Mouse (Mus musculus): ENCODE results near the gene Chmp2a.

Chmp2a gene

DNA sequence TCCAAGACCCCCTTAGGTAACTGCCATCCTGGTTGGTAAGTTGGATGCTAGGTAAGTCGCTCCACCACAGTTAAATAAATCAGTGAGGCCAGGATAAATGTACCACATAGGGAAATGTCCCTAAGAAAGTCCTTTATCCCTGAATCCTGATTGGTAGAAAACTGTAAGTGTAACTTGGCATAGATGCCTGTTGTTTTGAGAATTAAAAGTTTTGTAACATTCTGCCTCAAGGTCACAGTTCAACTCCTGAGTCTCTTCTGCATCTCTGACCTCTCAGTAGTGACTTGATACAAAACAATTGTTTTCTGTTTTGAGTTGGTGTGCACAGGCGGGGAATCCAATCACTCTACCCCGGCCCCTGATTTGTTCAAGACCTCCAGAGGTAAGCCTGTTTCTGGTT, 35.8 kb downstream of the Chmp2a start, which contains the start of gene Trim28:
Gene Trim28 (plus strand): TSS at position 264 of the 400 bp plus-strand sequence.
- DNase-seq, result no peak

DNA sequence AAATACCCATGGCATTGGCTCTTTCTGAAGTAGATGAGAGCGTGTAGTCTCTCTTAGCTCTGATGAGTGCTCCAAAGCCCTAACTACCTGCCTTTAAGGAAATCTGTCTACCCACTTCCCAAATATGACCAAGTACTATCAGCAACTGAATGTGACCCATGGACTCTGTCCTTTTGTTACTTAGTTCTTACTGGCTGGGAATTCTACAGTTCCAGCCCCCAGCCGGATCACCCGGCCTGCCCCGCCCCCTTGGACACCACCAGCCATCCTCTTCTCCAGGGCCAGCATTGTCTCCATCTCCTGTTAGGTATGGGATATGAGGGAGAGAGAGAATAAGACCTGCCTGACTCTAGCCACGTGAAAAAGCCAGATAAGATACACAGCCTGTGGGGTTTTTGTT, 36.6 kb downstream of the Chmp2a start, which contains the start of gene Slc27a5:
Gene Slc27a5 (minus strand): TSS at position 140 of the 400 bp plus-strand sequence.
- no peak for DNase-seq

DNA sequence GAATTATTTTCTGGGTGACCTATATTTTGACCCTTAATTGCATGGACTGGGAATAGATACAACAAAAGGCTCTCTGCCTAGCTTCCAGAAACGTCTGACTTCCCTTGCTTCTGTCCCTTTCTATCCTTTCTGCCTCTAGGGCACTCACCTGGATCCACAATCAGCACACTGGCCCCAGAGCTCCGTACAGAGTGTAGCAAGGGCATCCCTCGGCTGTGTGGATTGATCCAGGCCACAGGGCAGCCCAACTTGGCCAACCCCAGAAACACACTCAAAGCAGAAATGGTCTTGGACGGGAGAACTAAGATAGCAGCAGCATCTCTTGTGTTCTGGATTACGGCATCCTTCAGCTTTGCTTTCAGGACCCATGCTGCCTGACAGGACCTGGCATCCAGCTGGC, 37.4 kb downstream of the Chmp2a start:
- DNase-seq, result no peak

DNA sequence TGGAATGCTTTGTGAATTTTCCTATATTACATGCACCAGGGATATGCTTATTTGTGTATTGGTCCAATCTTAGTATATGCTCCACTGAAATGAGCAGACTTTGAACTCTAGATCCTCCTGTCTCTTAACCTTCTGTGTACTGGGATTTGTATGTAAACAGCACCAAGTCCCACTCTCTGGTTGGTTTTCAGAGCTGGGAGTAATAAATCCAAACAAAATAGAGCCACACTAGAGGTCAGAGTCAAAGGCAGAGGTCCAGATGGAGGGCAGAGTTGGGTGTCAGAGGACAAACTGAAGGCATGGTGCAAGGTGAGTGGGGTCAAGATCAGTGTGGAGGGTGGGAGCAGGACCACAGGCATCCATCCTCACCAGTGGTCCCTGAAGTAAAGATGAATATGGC, 38.7 kb downstream of the Chmp2a start:
- no peak for DNase-seq

DNA sequence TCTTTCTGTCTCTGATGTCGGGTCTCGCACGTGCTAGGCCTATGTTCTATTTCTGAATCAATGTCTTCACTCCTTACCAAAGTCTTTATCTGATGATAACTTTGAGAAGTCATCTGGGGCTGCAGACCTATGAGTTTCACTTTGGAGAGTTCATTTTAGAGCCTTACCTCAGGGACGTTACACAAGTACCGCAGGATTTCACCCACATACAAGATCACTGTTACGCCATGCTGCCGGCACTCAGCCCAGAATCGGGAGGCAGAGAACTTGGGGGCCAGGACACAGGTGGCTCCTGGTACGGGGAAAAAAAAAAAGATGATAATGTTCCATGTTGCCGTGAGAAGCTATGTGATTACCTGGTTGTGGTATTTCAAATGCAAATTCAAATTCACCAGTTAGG, 41.5 kb downstream of the Chmp2a start:
- DNase-seq, result no peak

DNA sequence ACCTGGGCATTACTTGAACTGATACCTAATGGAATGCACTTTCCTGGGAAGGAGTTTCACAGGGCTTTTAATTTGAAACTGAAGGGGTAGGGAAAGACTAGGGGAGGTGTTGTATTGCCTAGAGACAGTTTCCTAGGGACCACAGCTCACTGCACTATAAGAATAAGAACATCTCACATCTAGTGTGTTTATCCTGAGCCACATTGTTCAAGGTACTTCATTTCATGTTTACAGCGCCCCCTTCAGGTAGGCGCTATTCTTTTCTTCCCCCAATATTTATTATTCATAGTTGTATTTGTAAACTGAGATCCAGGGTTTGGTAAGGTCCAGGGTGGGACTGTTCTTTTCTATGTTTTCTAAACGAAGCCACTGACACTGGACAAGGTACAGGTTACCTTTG, 42.4 kb downstream of the Chmp2a start:
- peak in 1 of 2 experiments; percentile 38 for DNase-seq

DNA sequence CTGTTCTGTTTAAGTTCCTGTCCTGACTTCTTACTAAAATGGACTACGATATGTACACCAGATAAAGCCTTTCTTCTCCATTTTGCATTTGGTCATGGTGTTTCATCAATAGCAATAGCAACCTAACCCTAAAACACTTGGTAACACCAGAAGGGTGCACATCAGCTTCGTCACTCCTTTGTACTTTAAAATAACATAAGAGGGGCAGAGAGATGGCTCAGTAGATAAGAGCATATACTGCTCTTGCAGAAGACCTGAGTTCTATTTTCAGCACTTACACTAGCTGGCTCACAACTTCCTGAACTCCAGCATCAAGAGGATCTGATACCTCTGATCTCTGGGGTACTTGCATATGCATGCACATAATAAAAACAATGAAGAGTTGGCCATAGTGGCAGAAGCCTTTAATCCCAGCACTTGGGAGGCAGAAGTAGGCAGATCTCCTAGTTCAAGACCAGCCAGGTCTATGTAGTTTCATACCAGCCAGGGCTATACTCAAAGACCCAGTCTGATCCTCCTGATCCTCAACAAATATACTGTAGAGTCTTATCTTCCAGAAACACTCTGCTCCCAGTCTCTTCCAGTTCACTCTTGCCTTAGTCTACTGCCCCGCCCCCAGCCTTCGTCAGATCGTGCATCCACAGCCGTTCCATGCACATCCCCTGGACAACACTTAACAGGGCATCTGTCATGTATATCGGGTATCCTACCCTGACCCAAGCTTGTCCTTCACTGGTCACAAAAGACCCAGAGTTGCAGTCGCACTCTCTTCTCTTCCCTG, 47.0 kb downstream of the Chmp2a start:
- no peak for DNase-seq

DNA sequence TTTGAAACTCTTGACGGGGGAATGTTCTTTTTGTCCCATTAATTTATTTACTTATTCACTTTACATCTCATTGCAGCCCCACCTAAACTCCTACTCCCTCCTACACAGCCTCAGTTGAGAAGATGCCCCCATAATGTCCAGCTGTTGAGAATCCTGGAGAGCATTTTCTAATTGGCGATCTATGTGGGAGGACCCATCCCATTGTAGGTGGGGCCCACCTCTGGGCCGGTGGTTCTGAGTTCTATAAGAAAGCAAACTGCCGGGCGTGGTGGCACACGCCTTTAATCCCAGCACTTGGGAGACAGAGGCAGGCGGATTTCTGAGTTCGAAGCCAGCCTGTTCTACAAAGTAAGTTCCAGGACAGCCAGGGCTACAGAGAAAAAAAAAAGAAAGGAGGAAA, 47.7 kb downstream of the Chmp2a start:
- DNase-seq, result no peak

DNA sequence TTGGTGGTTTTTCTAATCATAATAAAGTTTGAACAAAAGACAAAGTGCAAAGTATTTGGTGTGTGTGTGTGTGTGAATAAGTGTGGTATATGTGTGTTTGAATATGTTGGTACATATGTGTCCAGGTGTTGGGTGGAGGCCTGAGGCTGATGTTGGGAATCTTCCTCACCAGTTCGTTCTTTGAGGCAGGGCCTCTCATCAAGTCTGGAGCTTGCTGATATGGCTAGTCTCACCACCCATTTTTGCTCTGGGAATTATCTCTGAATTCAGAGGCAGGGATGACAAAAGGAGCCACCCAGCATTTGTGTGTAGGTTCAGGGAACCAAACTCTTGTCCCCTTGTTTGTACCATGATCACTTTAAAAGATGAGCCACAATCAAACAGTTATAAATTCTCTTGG, 48.9 kb downstream of the Chmp2a start:
- DNase-seq, result no peak
